Mouse (Mus musculus): ENCODE results near the gene Aldh3b1. TPM values are rescaled to one million over a fixed set of nuclear protein-coding genes. Genes with fewer than 3 reads are reported as not detected.
A peak's percentile ranks its signal among the peaks of the same experiment; 100 is the strongest.

Gene Aldh3b1
- total RNA-seq, 2 experiments from 2014 or later = 2.6 to 2.7 TPM

DNA sequence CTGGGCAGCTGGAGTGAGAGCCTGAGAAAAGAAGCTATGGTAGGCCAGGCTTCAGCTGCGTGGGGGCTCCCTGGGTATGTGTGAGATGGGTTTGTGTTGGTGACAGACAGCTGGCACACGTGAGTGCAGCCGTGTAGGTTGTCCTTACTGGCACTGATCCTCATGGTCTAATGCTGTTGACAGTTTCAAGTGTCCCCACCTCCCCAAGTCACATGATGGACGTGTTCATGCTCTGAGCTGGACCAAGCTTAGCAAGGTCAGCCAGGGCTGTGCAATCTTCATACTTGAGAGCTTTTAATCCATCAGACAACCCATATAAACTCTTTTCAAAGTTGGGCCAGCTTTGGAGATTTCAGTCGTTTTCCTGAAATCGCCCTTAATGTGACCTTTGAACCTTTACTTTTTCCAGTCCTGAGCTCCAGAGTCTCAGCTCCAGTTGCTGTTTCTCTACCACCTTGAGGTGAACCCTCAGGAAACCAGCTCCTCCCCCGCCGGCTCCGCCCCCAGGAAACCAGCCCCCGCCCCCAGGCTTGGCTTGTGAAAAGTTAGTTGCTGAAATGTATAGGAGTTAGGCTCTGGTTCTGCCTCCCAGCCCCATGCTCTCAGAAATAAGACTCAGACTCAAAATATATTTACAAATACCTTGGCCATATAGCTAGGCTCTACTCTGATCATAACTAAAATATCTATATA is 16.4 kb upstream of the Aldh3b1 start:
- DNase-seq = peak; percentile 44 to 56
- intact Hi-C loops (cut with DNase I) = loop anchor here (1.0 kb wide), 2 partner anchors 34 to 66 kb away; partner anchors contain the start of gene Ndufv1

DNA sequence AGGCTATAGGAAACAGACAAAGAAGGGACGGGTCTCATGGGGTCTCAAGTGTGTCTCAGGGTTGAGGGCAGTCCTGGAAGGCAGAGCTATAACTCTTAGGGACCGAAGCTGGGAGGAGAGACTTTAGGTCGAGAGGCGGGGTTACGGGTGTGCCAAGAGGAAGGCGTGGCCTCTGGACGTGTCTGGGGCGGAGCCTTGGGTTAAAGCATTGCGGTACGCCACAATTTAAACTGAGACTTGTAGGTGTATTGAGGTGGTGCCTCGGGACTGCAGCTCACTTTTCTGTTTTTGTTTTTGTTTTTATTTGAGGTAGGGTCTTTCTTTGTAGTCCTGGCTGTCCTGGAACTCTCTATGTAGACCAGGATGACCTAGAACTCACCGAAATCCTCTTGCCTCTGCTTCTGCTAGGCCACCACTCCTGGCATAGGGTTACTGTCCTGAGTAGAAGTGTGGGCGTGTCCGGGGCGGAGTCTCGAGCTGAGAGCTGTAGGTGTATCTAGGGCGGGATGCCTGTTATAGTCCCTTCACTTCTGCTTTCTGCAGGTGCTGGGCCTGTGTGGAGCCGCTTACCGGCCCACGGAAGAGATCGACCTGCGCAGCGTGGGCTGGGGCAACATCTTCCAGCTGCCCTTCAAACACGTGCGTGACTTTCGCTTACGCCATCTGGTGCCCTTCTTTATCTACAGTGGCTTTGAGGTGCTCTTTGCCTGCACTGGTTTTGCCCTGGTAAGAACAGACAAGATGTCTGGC is 13.6 kb upstream of the Aldh3b1 start:
- intact Hi-C loops (cut with DNase I) = no loop called here

DNA sequence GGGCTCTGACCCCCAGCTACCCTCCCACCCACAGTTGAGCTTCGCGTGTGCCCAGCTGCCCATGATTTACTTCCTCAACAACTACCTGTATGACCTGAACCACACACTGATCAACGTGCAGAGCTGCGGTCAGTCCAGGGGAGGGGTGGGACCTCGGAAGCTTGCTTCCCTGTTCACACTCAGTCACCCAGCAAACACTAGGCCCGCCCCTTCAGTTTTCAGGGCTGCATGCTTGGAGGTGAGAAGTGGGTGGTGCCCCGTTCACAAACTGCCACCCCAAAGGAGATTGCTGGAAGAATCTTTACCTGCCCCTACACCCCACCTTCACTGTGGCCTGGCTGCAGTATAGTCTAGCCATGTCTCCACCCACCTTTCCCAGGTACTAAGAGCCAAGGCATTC is 12.7 kb upstream of the Aldh3b1 start:
- DNase-seq = no peak
- intact Hi-C loops (cut with DNase I) = no loop called here

More for the DNA sequence above, 13.6 kb upstream of the Aldh3b1 start:
- DNase-seq = peak in 1 of 2 experiments; percentile 31

- intact Hi-C loops (cut with DNase I) = no loop called here
- peak; percentile 70 to 77 for DNase-seq
These were observed 6.6 kb upstream of the Aldh3b1 start for GRCm38 (mm10) chr19:3935896-3936850.

DNA sequence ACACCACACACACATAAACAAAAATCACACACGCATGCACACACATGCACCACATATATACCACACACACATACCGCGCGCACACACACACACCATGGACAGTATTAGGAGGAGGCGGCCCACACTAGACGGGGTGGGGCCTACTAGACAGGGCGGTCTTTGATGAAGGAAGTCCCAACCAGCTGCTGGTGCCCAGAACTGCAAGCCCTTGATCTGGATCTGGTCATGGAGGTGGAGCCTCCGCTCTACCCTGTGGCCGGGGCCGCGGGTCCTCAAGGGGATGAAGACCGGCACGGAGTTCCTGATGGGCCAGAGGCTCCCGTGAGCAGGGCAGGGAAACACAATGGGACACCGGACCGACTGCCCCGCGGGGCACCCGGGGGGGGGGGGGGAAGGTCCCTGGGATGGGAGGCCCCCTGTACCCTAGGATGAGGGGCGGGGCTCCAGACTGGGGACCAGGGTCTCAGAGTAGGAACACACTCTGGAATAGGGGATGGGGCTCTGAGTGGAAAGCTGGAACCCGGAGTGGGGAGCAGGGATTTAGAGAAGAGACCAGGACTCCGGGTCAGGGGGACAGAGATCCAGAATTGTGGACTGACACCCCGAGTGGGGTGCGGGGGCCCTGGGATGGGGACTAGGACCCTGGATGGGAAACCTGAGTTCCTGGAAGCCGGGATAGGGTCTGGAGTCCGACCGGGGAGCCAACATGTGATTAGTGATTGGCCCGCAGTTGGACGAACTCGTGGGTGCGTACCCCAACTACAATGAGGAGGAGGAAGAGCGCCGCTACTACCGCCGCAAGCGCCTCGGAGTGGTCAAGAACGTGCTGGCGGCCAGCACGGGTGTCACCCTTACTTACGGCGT is 5.7 kb upstream of the Aldh3b1 start, which contains the start of gene Unc93b1:
Unc93b1 (plus strand) TSS at position 155 of the 864 bp plus-strand sequence.
- intact Hi-C loops (cut with DNase I) = no loop called here
- DNase-seq = peak; percentile 69 to 77

- DNase-seq = no peak
- intact Hi-C loops (cut with DNase I) = no loop called here
These were observed 2.1 kb upstream of the Aldh3b1 start for GRCm38 (mm10) chr19:3931716-3932115.

GRCm38 (mm10) chr19:3930262-3931057 is 852 bp upstream of the Aldh3b1 start:
- peak in 1 of 2 experiments; percentile 29 for DNase-seq
- intact Hi-C loops (cut with DNase I) = no loop called here

DNA sequence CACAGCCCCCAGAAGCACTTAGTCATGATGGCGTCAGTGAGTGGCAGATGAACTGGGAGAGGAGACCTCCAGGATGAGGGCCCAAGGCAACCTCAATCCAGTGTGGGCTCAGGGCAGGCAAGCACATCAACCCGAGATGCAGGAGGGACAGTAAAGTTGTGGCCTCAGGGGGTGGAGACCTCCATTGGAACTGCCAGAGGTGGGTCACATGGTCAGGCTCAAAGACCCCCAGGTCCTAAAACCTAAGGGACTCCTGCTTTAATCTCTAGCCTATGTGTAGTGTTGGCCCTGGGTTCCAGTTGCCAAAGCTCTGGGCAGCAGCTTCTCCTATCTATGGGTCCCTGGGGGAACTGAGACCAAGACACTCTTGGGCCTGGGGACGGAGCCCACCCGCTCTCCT is 829 bp downstream of the Aldh3b1 start:
- no peak for DNase-seq
- intact Hi-C loops (cut with DNase I) = no loop called here

DNA sequence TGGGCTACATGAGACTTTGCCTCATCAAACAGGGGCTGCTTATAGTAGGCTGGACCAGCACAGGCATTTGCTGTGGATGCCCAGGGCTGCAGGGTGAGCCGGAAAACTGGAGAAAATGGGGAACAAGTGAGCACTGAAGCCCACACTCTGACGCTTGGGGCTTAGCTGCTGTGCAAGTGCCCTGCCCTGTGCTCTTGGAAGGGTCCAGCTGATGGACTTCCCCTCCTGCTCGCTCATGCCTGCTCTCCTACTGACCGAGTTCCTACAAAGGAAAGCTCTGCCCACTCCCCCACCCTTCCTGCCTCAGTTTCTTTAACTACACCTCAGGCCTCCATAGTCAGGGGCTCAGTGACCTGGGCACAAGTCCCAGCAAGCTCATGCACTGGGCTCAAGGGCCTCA is 1.6 kb downstream of the Aldh3b1 start:
- intact Hi-C loops (cut with DNase I) = no loop called here
- no peak for DNase-seq

DNA sequence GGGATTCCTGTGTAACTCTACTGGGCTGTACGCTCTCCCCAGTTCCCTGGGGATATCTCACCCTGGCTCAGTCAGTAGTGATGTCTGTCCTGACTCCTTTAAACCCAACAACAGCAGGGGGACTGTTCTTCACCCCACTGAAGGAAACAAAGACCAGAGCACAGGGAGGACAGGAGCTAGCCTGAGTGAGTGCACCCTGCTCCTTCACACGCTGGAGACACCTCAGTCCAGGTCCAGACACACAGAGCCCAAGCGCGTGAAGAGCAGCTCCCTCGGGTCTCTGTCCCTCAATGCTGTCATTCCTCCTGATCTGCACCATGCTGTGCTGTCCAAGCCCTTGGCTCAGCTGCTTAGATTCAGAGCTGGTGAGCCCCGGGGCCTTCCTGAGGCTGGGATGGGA is 2.9 kb downstream of the Aldh3b1 start:
- no peak for DNase-seq
- intact Hi-C loops (cut with DNase I) = no loop called here

- DNase-seq = peak in 1 of 2 experiments; percentile 32
- intact Hi-C loops (cut with DNase I) = no loop called here
These were observed 3.3 kb downstream of the Aldh3b1 start for GRCm38 (mm10) chr19:3926279-3926678.

- no peak for DNase-seq
- intact Hi-C loops (cut with DNase I) = no loop called here
These were observed 3.7 kb downstream of the Aldh3b1 start for GRCm38 (mm10) chr19:3925859-3926258.

DNA sequence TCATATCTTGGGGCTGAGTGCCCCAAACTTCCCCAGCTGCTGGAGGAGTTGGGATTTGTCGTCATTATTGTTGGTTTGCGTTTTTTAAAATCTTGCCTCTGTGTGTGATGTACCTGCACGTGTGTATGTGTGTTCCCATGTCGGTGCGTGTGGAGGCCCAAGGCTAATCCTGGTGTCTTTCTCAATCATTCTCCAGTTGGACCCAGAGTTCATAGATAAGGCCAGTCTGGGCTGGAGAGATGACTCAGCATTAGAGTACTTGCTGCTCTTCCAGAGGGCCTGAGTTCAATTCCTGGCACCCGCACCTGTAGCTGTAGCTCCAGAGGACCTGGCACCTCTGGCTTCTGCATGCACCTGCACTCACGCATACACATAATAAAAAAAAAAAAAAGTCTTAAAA is 4.7 kb downstream of the Aldh3b1 start:
- DNase-seq = no peak
- intact Hi-C loops (cut with DNase I) = no loop called here

GRCm38 (mm10) chr19:3924190-3924589 is 5.4 kb downstream of the Aldh3b1 start:
- DNase-seq = no peak
- intact Hi-C loops (cut with DNase I) = no loop called here

GRCm38 (mm10) chr19:3923586-3923985 is 6.0 kb downstream of the Aldh3b1 start:
- DNase-seq = peak; percentile 70 to 77
- intact Hi-C loops (cut with DNase I) = no loop called here

- DNase-seq = peak in 1 of 2 experiments; percentile 46
- intact Hi-C loops (cut with DNase I) = no loop called here
These were observed 6.8 kb downstream of the Aldh3b1 start for GRCm38 (mm10) chr19:3922661-3923371.

- intact Hi-C loops (cut with DNase I) = no loop called here
- DNase-seq = no peak
These were observed 9.7 kb downstream of the Aldh3b1 start for GRCm38 (mm10) chr19:3919928-3920327.

GRCm38 (mm10) chr19:3916727-3917126 is 12.9 kb downstream of the Aldh3b1 start:
- intact Hi-C loops (cut with DNase I) = no loop called here
- no peak for DNase-seq
